Mouse (Mus musculus) right cerebral cortex, postnatal 25 days (tissue): ENCODE measurements around the gene Pgap3.

Source experiments
- DNase-seq: peaks from one replicate; pipeline ENCODE4 v3.0.0; 2022

Gene Pgap3

DNA sequence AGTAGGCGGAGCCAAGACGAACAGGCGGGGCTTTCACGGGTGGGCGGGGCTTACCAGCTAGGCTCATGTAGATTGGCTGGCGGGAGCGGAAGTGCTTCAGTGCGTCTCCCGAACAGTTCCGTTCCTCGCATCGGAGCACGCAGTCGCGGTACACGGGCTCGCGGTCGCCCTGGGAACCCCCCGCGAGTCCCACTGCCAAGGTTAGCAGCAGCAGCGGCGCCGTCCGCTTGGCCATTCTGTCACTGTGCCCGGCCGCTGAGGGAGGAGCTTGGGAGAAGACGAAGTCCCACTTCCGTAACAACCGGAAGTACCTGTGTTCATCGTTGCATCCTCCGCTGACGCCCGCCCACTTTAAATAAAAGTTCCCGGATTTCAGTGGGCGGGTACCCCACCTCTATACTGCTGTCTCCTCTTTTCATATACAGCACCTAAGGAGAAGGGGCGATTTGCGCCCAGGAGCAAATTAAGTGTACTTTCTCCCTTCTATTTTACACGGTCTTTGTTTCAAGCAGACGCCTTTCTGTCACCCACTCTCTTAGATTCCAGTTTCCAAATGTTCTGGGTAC, at the start of gene Pgap3:
TSS of gene Pgap3 (minus strand) at position 330 of the 566 bp plus-strand sequence.
- peak; percentile 87 for DNase-seq

DNA sequence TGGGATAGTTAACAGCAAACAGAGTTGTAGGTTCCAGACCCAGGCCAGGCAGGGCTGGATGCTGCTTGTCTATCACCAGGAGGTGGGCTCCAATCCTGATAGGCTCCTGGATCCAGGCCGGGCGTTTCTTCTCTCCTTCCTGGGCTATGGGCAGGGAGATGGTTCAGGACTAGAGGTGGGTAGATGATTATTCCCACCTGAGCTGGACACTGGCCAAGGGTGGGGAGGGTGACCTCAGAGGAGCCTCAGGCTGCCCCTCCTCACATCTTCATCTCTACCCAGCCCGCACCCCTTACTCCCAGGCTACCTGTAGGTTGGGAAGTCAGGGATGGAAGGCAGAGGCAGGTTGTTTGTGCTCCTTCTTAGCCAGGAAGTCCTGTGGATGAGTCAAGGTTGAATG, 49.1 kb upstream of the Pgap3 start:
- DNase-seq = no peak

DNA sequence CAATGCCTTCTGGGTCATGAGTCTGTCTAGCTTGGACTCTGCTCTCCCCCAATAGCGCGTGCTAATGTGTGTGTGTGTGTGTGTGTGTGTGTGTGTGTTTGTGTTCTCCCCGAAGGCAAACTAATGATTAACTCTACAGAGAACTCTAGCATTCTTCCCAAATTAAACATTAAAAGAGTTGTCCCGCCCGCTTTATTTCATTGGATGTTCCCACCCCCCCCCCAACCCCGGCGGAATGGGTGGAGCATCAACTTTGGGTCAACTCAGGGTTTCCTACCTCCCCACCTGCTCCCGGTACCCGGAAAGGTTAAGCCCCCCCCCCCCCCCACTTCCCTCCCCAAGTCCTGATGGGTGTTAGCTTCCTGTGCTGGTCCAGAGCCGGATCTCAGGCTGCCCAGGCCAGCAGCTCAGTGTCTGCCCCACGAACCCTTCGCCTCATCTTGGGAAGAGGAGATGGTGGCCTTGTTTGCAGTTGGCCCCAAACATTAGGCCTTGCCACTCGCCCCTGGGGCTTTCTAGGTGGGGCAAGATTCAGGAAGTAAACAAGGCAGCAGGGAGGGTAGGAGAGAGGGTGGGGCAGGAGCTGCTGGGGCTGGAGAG, 48.0 kb upstream of the Pgap3 start:
- no peak for DNase-seq

DNA sequence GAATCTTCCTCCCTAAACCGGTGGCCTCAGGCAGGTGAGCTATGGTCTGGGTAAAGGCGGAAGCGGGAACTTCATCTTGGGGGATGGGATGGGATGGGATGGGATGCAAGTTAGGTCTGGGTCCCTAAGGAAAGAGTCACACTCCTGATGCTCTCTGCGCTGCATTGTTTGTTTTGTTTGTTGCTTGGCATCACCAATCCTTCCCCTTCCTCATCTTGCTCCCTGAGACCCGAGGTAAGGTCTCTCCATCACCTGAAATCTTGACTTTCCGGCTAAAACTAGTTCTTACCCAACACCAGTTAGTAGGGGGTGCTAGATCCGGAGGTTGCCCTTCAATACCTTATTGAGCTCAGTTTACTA, 47.2 kb upstream of the Pgap3 start:
- DNase-seq = no peak

DNA sequence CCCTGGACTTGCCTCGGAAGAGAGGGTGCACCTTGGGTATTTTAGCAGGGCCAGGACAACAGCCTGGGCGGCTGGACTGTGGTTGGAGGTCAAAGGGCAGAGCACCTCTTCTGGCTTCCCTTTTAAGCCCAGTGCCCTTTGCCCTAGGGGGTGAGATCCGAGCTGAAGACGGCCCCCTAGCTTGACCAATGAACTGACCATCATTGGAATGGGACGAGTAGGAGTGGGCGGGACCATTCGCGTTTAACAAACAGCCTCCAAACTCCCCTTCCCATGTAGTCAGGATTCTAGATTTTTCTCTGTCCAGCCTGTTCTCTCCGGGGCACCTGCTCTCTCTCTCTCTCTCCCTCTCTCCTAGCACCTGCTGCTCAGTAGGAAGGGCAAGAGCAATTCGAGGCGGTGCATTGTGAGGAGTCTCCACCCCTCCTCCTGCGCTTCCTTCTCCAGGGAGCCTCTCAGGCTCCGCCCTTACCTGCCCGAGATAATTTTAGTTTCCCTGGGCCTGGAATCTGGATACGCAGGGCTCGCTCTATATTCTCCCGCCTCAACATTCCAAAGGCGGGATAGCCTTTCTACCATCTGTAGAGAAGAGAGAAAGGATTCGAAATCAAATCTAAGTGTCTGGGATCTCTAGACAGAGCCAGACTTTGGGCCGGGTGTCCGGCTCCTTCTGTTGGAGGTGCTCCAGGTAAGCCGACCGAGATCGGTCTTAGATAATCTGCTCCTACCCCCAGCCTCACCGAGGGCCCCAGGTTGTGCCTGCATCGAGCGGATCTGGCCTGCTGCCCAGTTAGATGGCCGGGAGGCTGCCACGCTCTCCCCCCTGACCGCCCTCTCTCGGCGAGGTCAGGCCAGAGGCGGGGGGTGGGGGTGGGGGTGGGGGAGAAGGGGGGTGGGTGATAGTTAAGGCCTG, 46.5 kb upstream of the Pgap3 start:
- no peak for DNase-seq

DNA sequence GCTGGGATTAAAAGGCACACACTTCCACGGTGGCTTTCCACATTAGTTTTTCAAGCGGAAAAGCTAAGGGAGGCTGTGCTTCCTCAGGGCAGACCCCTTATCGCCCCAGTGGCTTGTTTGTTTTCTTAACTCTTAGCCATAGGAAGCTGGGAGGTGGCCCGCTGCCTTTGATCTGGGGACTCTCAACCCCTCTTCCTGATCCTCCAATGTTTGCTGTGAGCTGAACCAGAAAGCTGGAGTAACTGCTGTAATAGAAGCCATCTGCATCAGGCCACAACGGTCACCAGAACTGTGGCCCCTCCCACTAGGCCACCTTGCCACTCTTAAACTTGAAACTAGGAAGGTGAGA, 45.9 kb upstream of the Pgap3 start, which contains the start of gene Grb7:
TSS of gene Grb7 (plus strand) at position 182 of the 349 bp plus-strand sequence.
- no peak for DNase-seq

DNA sequence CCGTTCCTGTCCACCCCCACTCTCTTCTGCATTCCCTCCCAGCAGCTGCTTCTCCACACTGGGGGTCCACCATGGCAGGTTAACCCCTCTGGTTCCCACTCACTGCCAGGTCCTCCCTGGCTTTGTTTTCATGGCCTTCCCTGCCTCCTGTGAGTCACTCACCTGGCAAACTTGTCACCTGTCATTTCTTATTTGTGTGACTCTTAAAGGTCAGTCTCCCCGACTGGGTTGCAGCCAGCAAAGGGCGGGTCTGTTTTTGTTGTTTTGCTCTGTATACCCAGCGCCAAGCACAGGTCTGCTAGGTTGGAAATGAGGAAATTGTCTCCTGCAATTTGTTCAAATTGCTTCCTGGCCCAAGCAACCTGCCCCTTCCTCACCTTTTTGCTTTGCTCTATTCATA, 45.4 kb upstream of the Pgap3 start:
- no peak for DNase-seq

DNA sequence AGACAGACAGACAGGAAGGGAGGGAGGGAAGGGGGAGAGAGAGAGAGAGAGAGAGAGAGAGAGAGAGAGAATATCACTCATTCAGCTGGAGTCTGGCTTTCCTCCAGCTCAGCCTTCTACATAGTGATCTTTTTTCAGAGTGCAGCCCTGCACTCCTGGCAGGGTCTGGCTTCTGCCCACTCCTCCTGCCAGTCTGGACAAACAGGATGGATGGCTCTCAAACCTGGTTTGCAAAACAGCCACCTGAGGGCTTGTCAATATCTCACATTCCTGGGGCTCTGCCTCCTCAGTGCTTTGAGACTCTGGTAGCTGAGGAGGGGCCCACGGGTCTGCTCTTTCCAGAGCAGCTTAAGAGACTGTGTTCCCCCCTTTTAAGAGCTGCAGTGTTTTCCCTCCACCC, 44.9 kb upstream of the Pgap3 start:
- no peak for DNase-seq

DNA sequence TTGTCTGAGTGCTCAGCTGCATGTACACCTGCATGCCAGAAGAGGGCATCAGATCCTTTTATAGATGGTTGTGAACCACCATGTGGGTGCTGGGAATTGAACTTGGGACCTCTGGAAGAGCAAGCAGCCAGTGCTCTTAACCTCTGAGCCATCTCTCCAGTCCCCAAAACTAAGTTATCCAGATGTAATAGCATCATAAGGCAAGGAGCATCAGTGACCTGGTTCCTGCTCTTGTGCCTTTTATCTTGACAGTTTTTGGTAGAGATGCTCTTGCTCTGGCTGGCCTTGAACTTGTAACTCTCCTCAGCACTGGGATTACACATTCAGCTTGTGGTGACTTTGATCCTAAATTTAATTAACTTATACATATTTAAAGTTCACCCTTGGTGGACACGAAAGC, 43.4 kb upstream of the Pgap3 start:
- no peak for DNase-seq

DNA sequence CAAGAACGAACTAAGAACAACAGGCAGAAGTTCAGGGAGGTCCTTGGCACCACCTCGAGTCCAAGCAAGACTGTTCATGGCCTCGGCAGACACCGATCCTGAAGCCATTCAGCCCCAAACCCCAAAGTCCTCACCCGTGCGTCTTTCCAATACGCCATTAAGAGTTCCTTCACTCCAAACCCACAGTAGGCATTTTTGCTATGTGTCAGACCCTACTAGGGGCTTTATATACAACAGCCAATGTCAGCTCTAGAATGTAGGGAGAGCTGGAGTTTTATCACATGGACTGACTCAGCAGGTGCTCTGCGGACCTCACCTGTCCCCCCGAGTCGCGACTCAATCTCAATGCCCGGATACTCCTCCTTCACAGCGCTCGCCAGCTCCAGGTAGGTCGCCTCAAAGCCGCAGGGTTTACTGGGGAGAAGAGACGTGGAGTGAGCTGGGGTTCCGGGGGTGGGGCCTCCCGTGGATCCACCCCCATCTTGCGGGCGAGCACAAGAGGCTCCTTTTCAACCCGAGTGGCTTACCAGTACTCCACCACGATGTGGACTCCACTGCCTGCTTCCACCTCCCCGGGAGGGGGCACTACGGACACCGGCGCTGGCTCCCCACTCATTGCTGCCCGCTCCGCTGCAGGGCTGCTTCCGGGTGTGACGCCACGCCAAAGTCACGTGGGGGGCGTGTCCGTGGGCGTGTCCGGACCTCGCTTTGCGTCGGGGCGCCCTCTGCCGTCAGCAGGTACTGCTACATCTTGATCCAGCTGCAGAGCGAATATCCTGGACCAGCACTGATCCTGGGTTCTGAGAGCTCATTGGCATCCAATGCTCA, 38.3 kb upstream of the Pgap3 start, which contains the start of gene Mien1:
TSS of gene Mien1 (minus strand) at position 661 of the 828 bp plus-strand sequence.
- DNase-seq = peak; percentile 96

DNA sequence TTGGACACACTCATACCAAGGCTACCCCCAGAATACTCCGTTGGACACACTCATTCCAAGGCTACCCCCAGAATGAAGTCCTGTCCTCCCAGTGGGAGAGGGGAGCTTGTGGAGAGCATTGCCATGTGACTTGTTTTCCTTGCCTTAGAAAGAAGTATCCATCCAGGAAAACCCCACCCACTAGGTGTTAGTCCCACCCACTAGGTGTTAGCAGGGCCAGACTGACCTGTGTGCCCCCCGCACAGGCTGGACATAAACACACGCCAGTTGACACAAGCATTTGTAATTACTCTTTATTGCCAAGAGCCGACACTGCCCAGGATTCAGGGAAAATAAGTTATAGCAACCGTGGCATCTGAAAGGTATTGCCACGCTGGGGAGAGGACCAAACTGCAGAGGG, 37.2 kb upstream of the Pgap3 start:
- DNase-seq = no peak

DNA sequence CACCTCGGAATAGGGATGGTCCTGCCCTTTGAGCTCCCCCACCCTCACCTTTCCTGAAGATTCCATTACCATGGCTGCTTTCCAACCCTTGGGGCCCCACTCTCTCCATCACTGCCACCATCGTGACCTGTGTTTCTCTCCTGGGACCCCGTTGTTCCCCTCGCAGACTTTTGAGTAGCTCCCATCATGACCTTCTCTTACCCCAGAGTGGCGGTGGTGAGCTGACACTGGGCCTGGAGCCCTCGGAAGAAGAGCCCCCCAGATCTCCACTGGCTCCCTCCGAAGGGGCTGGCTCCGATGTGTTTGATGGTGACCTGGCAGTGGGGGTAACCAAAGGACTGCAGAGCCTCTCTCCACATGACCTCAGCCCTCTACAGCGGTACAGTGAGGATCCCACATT, 35.4 kb upstream of the Pgap3 start:
- DNase-seq = no peak

DNA sequence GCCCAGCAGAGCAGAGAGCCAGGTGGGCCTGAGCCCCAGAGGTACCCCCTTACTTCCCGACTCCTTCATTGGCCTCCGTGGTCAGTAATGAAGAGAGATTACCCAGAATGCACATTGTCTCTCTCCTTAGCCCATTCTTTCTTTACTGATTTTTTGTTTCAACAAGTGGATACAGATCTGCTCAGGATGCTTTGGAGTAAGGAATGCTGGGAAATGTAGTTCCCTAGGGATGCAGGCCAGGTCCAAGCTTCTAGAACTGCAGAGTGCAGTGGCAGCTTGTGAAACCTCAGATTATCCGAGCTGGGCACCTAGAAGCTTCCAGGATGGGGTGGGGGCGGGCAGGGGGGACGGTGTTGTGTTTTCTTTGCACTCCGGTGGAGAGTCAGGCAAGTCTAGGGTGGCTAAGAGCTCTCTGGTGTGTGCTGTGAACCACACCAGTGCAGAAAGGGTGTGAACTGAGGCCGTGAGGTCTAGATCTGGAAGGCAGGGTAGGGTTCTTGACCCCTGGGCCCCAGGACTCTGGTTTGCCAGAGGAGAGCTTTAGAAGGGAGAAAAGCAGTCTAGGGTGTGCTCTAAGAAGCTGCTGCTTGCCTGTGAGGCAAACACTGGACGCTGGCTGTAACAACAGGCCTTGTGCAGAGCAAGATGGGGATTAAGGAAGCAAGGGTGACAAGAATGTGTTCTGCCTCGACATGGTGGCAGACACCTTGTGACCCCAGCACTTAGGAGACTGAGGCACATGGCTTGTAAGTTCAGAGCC, 31.6 kb upstream of the Pgap3 start:
- DNase-seq = no peak

DNA sequence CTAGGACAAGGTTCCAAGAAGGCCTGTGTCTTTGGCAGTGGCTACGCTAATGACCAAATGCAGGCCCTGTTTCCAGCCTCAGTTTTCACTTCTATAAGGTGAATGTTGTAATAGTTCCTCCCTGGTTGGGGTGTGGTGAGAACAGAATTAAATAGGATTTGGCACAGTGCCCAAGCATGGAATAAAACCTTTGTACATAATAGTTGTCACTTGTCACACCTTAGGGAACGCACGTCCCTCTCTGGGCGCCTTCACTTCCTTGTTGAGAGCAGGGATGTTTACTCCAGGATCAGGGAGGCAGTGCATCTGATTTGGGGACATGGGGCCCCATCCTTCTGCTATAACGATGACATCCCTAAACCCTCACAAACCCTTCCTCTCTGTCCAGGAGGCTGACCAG, 28.1 kb upstream of the Pgap3 start:
- no peak for DNase-seq

DNA sequence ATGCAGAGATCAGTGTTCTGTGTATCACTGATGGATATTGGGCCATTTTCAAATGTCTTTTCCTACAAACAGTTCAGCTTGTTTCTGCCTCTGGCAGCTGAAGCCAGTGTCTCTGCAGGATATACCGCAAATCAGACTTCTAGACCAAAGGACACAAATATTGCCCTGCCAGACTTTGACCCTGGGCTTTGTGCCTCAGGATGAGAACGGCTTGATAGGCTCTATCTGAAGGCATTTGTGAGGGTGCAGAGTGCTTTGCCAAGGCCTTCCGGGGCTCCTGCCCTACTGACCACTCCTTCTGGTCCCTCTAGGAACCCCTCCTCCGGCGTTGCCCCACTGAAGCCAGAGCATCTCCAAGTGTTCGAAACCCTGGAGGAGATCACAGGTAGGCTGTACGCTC, 26.3 kb upstream of the Pgap3 start:
- no peak for DNase-seq

DNA sequence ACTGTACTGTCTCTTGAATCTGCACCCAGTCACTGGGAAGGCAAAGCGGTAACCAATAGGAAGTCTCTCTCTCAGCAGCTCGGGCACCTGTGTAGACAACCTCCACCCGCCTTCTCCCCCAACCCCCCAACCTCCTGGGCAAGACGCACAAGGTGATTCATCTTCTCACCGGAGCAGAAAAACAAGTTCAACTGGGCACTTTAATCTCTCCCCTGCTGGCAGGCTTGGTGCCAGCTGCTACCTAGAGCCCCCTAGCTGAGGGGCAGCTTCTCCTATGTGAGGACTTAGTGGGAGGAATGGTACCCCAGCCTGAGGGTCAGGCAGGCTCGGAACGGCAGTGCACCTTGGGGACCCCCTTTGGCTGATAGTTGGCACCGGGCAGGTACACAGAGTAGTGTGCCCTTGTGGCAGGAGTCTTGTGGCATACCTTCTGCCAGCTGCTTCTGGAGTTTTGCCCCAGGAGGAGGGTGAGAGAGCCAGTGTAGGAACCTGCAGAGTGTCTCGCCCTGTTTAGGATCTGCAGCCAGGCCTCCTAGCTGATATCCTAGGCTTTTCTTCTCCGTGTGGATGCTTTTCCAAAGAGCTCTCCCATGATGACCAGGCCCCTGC, 18.8 kb upstream of the Pgap3 start:
- DNase-seq = no peak

DNA sequence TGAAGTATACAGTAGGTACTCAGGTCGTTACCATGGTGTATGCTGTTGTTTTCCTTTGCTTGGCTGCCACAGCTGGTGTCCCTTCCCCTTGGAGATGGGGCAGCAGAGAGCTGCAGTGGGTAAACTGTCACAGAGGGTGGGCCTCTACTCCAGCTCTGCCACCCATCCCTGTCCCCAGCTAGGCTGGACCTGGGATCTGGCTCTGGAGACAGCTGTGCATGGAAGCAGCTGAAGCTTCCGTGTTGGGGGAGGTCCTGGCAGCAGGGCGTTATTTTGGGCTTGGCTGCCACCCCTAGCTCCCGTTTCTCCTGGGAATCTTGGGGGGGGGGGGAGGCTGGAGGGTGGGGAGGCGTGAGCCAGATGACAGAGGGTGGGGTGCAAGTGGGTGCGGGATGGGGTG, 18.0 kb upstream of the Pgap3 start:
- no peak for DNase-seq

DNA sequence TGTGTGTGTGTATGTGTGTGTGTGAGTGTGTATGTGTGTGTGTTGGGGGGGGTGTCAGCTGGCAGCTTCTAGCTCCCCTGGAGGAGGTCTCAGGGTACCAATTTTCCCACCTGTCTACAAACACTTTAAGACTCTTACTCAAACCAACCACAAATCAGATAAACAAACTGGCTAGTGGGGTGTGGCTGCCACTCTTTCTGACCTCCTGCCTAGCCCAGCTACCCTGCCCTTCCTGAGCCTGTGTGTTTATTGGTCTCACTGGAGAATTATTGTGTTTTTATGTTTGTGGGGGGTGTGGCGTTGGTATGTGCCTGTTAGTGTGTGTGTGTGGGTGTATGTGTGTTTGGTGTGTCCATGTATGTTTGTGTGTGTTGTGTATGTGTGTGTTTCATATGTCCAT, 16.8 kb upstream of the Pgap3 start:
- no peak for DNase-seq

DNA sequence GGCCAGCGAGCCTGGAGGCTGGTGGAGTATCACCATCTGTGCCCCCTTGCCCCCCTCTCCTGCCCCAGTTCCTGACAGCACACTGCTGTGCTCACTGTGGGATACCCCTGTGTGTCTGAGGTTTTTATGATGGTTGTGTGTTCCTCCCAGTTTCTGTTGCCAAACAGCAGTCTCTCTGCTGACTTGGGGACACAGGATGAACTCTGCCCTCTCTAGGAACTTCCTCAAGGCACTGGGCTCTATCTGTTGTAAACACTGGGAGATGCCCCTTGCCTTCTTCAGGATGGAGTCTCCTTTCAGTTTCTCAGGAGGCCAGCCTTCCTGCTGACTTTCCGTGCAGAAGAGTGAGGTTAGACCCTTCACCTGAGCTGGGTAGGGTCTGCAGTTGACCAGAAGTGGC, 13.9 kb upstream of the Pgap3 start:
- no peak for DNase-seq

DNA sequence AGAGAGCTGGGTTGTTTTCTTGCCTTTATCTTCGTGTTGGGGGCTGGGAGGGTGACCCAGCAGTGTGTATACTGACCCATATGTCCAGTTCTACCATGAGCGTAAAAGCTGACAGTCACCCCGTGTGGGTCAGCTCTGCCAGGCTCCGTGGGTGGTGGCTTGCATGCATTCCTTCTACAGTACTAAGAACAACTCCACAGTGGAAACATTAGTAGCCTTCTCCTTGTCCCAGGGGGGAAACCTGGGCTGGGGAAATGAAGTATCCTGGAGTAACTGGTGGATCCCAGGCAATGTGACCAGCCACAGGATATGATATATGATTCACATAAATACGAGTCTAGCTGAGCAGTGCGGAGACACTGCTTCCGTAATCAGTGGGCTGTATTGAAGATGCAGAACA, 13.4 kb upstream of the Pgap3 start:
- no peak for DNase-seq

DNA sequence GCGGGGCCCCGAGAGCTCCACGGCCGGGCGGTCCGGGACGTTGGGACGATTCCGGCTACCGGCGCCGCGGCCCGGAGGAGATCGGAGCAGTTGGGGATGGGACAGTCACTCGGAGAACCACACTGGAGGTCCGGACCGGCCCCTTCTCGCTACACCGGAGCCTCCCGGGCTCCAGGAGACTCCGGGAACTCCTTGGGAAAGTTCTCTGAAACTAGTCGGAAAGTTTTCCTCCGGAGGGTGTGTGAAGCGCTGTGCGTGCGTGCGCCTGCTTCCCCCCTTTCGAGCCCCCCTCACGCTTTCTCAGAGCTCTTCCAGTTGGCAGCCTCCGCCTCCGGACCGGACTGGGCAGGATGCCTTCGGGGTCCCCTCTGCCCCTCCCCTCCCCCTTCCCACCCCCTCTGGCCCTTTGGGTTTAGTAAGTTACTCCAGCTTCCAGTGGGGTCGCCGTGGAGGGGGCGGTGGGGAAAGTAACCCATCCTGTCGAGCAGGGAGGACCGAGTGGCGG, 12.6 kb upstream of the Pgap3 start:
- DNase-seq = no peak

DNA sequence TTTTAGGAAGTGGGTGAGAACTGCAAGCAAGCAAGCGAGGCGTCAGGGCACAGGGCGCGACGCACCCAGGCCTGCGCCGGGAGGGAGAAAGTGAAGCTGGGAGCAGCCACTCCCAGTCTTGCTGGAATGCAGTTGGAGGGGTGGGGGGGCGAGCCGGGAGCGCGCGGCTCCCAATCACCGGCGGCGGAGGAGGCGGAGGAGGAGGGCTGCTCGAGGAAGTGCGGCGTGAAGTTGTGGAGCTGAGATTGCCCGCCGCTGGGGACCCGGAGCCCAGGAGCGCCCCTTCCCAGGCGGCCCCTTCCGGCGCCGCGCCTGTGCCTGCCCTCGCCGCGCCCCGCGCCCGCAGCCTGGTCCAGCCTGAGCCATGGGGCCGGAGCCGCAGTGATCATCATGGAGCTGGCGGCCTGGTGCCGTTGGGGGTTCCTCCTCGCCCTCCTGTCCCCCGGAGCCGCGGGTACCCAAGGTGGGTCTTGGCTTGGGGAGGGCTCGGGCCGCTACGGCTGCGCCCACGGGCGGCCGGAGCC, 12.0 kb upstream of the Pgap3 start, which contains the start of gene Erbb2:
TSS of gene Erbb2 (plus strand) at position 198 of the 524 bp plus-strand sequence.
- no peak for DNase-seq
